Mouse (Mus musculus): Measurements from ENCODE around the gene Stk10. TPM values are rescaled to one million over a fixed set of nuclear protein-coding genes. Genes with fewer than 3 reads are reported as not detected.
"Not testable (repeated sequence)": the region's sequence is repeated elsewhere in the genome, so short reads cannot be mapped to it uniquely, and the experiment has no call there.

Stk10 gene
- polyA plus RNA-seq, 1 experiment from 2014 or later: 3.6 TPM

DNA sequence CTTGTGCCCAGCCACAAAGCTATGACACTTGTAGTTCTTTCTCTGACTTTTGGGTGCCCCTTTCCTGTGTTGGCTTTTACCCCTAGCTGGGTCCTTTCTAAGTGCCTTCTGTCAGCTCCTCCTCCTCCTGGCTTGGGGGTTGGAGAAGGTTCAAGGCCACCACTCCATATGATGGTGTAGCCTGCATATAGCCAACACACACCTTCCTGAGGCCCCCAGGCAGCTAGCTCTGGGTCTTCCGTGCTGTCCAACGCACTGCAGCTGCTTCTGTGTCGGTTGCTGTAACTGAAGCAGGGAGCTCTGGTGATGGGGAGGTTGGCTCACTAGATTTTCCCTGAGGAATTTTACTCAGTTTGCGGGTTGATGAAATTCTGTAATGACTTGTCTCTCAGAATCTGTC is 71.6 kb downstream of the Stk10 start:
- Histone ChIP-seq H3K36me3 (no peaks in the 10 kb centered on the region), H3K9ac (no peak overlapping the region), H3K27ac (peak overlapping the region; percentile 2), H3K4me1 (replicated peaks) (peaks cover 25% of the 10 kb centered on the region), H3K4me3 (replicated peaks) (no peak overlapping the region), H3K9me3 (no peaks in the 10 kb centered on the region), H3K27me3 (replicated peaks) (no peaks in the 10 kb centered on the region), H3K4me2 (replicated peaks) (no peak overlapping the region)
- no peak for ATAC-seq
- 41% methylated on average over 4 of the region's 4 CpGs for WGBS

DNA sequence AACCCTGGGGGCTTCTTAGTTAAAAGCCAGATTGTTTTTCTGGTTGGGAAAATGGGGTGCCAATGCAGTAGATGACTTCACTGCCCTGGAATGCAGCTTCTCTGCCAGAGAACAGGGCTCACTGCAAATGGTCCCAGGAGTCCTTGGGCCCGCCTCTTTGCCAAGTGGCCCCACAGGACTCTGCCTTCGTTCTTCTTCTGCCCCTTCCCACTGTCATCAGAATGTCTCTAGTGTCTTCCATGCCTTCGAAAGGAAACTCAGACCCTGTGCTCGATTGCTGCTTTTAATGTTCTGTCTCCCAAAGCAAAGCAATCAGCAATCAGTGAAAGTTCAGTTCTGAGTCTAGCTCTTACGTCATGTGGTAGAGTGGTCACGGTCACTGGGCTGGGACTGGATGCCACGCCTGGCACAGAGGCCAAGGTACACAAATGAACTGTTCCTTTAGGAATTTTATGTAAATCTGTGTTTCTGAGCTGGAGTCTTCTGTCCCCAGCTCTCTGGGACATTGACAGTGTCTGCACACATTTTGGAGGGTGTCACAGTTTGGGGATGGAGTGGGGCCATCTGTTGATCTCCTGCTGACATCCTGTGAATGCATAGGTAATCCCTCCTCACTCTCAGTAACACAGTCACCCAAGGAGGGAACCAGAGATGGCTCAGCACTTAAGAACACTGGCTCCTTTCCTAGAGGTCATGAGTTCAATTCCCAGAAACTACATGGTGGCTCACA is 72.2 kb downstream of the Stk10 start:
- ATAC-seq: peak; percentile 69
- WGBS: 36% methylated on average over 7 of the region's 7 CpGs
- H3K36me3 ChIP-seq: no peaks in the 10 kb centered on the region
- H3K9ac ChIP-seq: no peak overlapping the region
- H3K4me2 ChIP-seq (replicated peaks): no peak overlapping the region
- H3K9me3 ChIP-seq: no peaks in the 10 kb centered on the region
- H3K4me1 ChIP-seq (replicated peaks): peaks cover 25% of the 10 kb centered on the region
- H3K4me3 ChIP-seq (replicated peaks): no peak overlapping the region
- no peaks in the 10 kb centered on the region for H3K27me3 ChIP-seq (replicated peaks)
- peak overlapping the region; percentile 15 for H3K27ac ChIP-seq

- Histone ChIP-seq H3K9me3 (no peaks in the 10 kb centered on the region), H3K4me2 (replicated peaks) (no peak overlapping the region), H3K4me1 (replicated peaks) (peaks cover 25% of the 10 kb centered on the region), H3K27me3 (replicated peaks) (no peaks in the 10 kb centered on the region), H3K9ac (no peak overlapping the region), H3K36me3 (no peaks in the 10 kb centered on the region), H3K27ac (no peak overlapping the region), H3K4me3 (replicated peaks) (no peak overlapping the region)
- ATAC-seq: no peak
- WGBS: 84% methylated on average over 3 of the region's 3 CpGs
Observed at GRCm38 (mm10) chr11:32605907-32606306, 72.8 kb downstream of the Stk10 start.

GRCm38 (mm10) chr11:32607319-32607718 is 74.2 kb downstream of the Stk10 start:
- H3K27me3 ChIP-seq (replicated peaks): no peaks in the 10 kb centered on the region
- H3K36me3 ChIP-seq: no peaks in the 10 kb centered on the region
- no peak overlapping the region for H3K4me3 ChIP-seq (replicated peaks)
- H3K27ac ChIP-seq: no peak overlapping the region
- no peaks in the 10 kb centered on the region for H3K9me3 ChIP-seq
- H3K9ac ChIP-seq: no peak overlapping the region
- H3K4me2 ChIP-seq (replicated peaks): no peak overlapping the region
- peaks cover 16% of the 10 kb centered on the region for H3K4me1 ChIP-seq (replicated peaks)
- ATAC-seq: no peak

DNA sequence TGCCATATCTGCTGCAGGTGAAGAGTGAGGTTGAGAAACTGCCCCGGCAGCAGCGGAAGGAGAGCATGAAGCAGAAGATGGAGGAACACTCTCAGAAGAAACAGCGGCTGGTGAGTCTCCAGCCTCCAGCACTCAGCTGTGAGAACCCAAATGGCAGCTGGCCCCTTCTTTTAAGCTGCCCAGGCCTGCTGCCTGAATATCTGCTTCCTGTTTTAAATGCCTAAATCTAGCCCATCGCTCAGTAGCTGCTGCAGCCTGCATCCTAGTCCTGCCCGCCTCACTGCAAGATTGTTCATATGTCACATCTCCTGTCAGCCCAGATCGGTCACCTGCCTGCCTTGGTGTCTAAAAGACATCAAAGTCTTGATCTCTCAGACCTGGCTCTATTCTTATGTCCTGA is 77.5 kb downstream of the Stk10 start:
- H3K9ac ChIP-seq: no peak overlapping the region
- no peak overlapping the region for H3K4me2 ChIP-seq (replicated peaks)
- ATAC-seq: no peak

DNA sequence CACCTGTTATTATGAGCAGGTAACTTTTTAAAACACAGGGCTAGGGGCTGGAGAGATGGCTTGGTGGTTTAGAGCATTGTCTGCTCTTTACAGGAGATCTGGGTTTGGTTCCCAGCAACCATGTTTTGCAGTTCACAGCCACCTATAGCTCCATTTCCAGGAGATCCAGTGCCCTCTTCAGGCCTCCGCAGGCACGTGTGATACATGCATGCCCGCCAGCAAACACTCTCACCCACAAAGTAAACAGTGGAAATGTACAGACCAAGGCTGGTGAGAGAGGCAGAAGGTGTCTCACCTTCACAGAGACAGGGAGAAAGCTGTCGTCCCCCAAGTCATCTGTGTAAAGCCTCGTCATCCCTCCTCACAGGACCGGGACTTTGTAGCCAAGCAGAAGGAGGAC is 79.2 kb downstream of the Stk10 start:
- Histone ChIP-seq H3K9ac (no peak overlapping the region), H3K9me3 (no peaks in the 10 kb centered on the region), H3K27ac (no peak overlapping the region), H3K4me1 (replicated peaks) (peaks cover 6% of the 10 kb centered on the region; the same call in 1 of the 2 replicates), H3K4me3 (replicated peaks) (no peak overlapping the region), H3K27me3 (replicated peaks) (no peaks in the 10 kb centered on the region), H3K36me3 (no peaks in the 10 kb centered on the region), H3K4me2 (replicated peaks) (no peak overlapping the region)
- 58% methylated on average over 6 of the region's 6 CpGs for WGBS
- ATAC-seq: 0 out of 2 replicates have a peak, but pooled peaks have one; percentile 6

More for the DNA sequence above, 77.5 kb downstream of the Stk10 start:
- H3K27ac ChIP-seq: no peak overlapping the region
- peaks cover under 1% of the 10 kb centered on the region; the same call in 1 of the 2 replicates for H3K4me1 ChIP-seq (replicated peaks)
- H3K9me3 ChIP-seq: no peaks in the 10 kb centered on the region
- no peaks in the 10 kb centered on the region for H3K27me3 ChIP-seq (replicated peaks)
- 79% methylated on average over 6 of the region's 6 CpGs for WGBS
- H3K36me3 ChIP-seq: no peaks in the 10 kb centered on the region
- H3K4me3 ChIP-seq (replicated peaks): no peak overlapping the region

GRCm38 (mm10) chr11:32614463-32614862 is 81.4 kb downstream of the Stk10 start:
- WGBS: 94% methylated on average over 29 of the region's 29 CpGs
- Histone ChIP-seq H3K36me3 (no peaks in the 10 kb centered on the region), H3K27ac (no peak overlapping the region), H3K27me3 (replicated peaks) (no peaks in the 10 kb centered on the region), H3K9me3 (no peaks in the 10 kb centered on the region), H3K4me3 (replicated peaks) (no peak overlapping the region), H3K9ac (no peak overlapping the region), H3K4me1 (replicated peaks) (peaks cover 12% of the 10 kb centered on the region), H3K4me2 (replicated peaks) (no peak overlapping the region)
- no peak for ATAC-seq

DNA sequence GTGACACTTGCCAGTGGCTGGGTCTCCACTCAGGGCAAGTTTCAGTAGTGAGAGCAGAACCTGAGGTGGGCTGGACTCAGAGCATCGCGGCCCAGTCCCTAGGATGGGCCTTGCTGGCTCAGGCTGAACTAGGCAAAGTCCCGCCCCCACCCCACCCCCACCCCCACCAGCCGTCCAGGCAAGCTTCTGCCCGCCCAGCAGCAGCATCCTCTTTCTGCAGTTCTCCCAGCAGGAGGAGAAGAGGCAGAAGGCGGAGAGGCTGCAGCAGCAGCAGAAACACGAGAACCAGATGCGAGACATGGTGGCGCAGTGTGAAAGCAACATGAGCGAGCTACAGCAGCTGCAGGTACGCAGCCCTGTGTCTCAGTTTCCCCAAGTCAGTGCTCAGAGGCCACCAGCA is 82.5 kb downstream of the Stk10 start:
- no peak overlapping the region for H3K4me3 ChIP-seq (replicated peaks)
- H3K9ac ChIP-seq: no peak overlapping the region
- peaks cover 16% of the 10 kb centered on the region for H3K4me1 ChIP-seq (replicated peaks)
- peak overlapping the region; percentile 33 for H3K4me2 ChIP-seq (replicated peaks)
- H3K27me3 ChIP-seq (replicated peaks): no peaks in the 10 kb centered on the region
- H3K9me3 ChIP-seq: no peaks in the 10 kb centered on the region
- ATAC-seq: no peak
- WGBS: 27% methylated on average over 11 of the region's 11 CpGs
- 0 out of 2 replicates have a peak overlapping the region, but pooled peaks have one; percentile 17 for H3K27ac ChIP-seq
- H3K36me3 ChIP-seq: no peaks in the 10 kb centered on the region

DNA sequence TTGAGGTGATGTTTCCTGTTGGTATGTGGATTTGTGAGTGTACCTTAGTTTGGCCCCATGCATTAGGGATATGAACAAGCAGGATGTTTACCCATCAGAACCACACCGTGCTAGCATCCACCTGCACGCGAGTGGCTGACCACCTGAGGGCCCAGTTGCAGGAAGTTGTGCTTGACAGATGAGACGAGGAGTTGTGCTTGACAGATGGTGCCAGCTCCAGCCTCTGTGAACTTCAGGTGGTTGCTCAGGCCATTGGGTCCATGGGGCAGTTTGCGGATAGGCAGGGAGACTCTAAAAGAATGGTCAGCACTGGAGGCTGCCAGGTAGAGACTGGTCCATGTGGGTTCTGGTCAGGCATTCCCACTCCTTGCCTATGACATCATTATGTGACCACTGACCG is 83.0 kb downstream of the Stk10 start:
- Histone ChIP-seq H3K9me3 (no peaks in the 10 kb centered on the region), H3K4me1 (replicated peaks) (peaks cover 16% of the 10 kb centered on the region), H3K4me3 (replicated peaks) (no peak overlapping the region), H3K27me3 (replicated peaks) (no peaks in the 10 kb centered on the region), H3K27ac (0 out of 2 replicates have a peak overlapping the region, but pooled peaks have one; percentile 17), H3K36me3 (no peaks in the 10 kb centered on the region), H3K4me2 (replicated peaks) (peak overlapping the region; percentile 33), H3K9ac (no peak overlapping the region)
- no peak for ATAC-seq
- WGBS: 63% methylated on average over 6 of the region's 6 CpGs

GRCm38 (mm10) chr11:32618036-32618435 is 84.9 kb downstream of the Stk10 start:
- WGBS: 88% methylated on average over 1 of the region's 1 CpGs
- peaks cover 18% of the 10 kb centered on the region for H3K4me1 ChIP-seq (replicated peaks)
- no peak overlapping the region for H3K4me2 ChIP-seq (replicated peaks)
- no peak for ATAC-seq
- no peaks in the 10 kb centered on the region for H3K27me3 ChIP-seq (replicated peaks)
- no peaks in the 10 kb centered on the region for H3K36me3 ChIP-seq
- no peak overlapping the region for H3K9ac ChIP-seq
- H3K9me3 ChIP-seq: no peaks in the 10 kb centered on the region
- H3K27ac ChIP-seq: no peak overlapping the region
- no peak overlapping the region for H3K4me3 ChIP-seq (replicated peaks)

GRCm38 (mm10) chr11:32618641-32619040 is 85.5 kb downstream of the Stk10 start:
- not testable (repeated sequence) for ATAC-seq
- 85% methylated on average over 5 of the region's 5 CpGs for WGBS
- H3K27ac ChIP-seq: peak overlapping the region; percentile 86

GRCm38 (mm10) chr11:32619257-32619816 is 86.2 kb downstream of the Stk10 start:
- H3K27me3 ChIP-seq (replicated peaks): no peaks in the 10 kb centered on the region
- H3K9ac ChIP-seq: 0 out of 2 replicates have a peak overlapping the region, but pooled peaks have one; percentile 1
- 29% methylated on average over 8 of the region's 8 CpGs for WGBS
- no peaks in the 10 kb centered on the region for H3K36me3 ChIP-seq
- H3K4me3 ChIP-seq (replicated peaks): no peak overlapping the region
- ATAC-seq: peak; percentile 88
- H3K27ac ChIP-seq: peak overlapping the region; percentile 86
- no peaks in the 10 kb centered on the region for H3K9me3 ChIP-seq
- no peak overlapping the region for H3K4me2 ChIP-seq (replicated peaks)
- H3K4me1 ChIP-seq (replicated peaks): peaks cover 18% of the 10 kb centered on the region

More at GRCm38 (mm10) chr11:32618641-32619040, 85.5 kb downstream of the Stk10 start:
- not testable (repeated sequence) for H3K9ac ChIP-seq; H3K4me3 ChIP-seq (replicated peaks); H3K27me3 ChIP-seq (replicated peaks); H3K36me3 ChIP-seq; H3K4me2 ChIP-seq (replicated peaks); H3K9me3 ChIP-seq
- peaks cover 18% of the 10 kb centered on the region for H3K4me1 ChIP-seq (replicated peaks)
